Mouse (Mus musculus) CH12.LX (cell line): ENCODE measurements around the gene Lrrc8c. TPM values are rescaled to one million over a fixed set of nuclear protein-coding genes. Genes with fewer than 3 reads are reported as not detected.

Source experiments
- DNase-seq: peaks from one replicate; pipeline ENCODE4 v3.0.0-alpha.2; 2013; ENCODE audit errors: extremely low read depth
- H3K27ac ChIP-seq: 2 replicates; pipeline ENCODE4 v1.5.1; 2012; ENCODE audit warnings: low read depth, mild to moderate bottlenecking, control low read depth, moderate library complexity; ENCODE audit not compliant: insufficient read depth
- H3K27me3 ChIP-seq: replicated peaks from 2 replicates; pipeline ENCODE3; 2012; ENCODE audit warnings: inconsistent platforms
- H3K36me3 ChIP-seq, 2 experiments: replicated peaks in 1 of 2; 2 replicates each; pipeline versions ENCODE3 to v1.6.1; 2012; ENCODE audit warnings: inconsistent platforms in 1 of 2, low read length in 1 of 2, mild to moderate bottlenecking in 1 of 2, mixed read lengths in 1 of 2, moderate library complexity in 1 of 2; ENCODE audit not compliant: control insufficient read depth in 1 of 2, insufficient read depth in 1 of 2
- H3K4me1 ChIP-seq, 2 experiments: 2 replicates each; pipeline ENCODE4 v1.6.1; 2012; ENCODE audit warnings: inconsistent platforms in 1 of 2, moderate library complexity in 1 of 2; ENCODE audit not compliant: insufficient read depth in 2 of 2, control insufficient read depth in 1 of 2
- H3K4me2 ChIP-seq: 2 replicates; pipeline ENCODE4 v1.6.1; 2012; ENCODE audit warnings: low read depth, mild to moderate bottlenecking, control low read depth; ENCODE audit not compliant: poor library complexity, insufficient read depth, severe bottlenecking
- H3K4me3 ChIP-seq, 3 experiments: fragments of 150-350 bp in 1 of 3; sonication (generic) in 1 of 3; replicated peaks in 1 of 3; 2 replicates each; pipeline versions ENCODE3 to v1.5.1; 2011 to 2012; ENCODE audit warnings: low read depth in 2 of 3, low read length in 2 of 3, mild to moderate bottlenecking in 2 of 3, moderate library complexity in 2 of 3, control low read depth in 1 of 3, improper control_type of control experiment in 1 of 3, inconsistent platforms in 1 of 3, mixed read lengths in 1 of 3; ENCODE audit not compliant: poor library complexity in 1 of 3
- H3K79me2 ChIP-seq: replicated peaks from 2 replicates; pipeline ENCODE4 v1.6.1; 2012; ENCODE audit warnings: mild to moderate bottlenecking, moderate library complexity; ENCODE audit not compliant: control insufficient read depth, poor library complexity, insufficient read depth, severe bottlenecking; ENCODE audit errors: extremely low read depth
- H3K9ac ChIP-seq: 2 replicates; pipeline ENCODE4 v1.6.1; 2012; ENCODE audit warnings: low read depth, mild to moderate bottlenecking, control low read depth, moderate library complexity; ENCODE audit not compliant: insufficient read depth
- H3K9me3 ChIP-seq: replicated peaks from 2 replicates; pipeline ENCODE3; 2012; ENCODE audit warnings: low read length, inconsistent platforms, mixed read lengths
- BHLHE40 ChIP-seq: IDR thresholded peaks from 2 replicates; pipeline ENCODE4 v1.6.1; 2011; ENCODE audit warnings: mild to moderate bottlenecking, low read depth, low read length, improper control_type of control experiment
- CHD1 ChIP-seq: IDR thresholded peaks from 2 replicates; pipeline ENCODE4 v1.6.1; 2012; ENCODE audit warnings: low read depth, low read length, improper control_type of control experiment, inconsistent platforms
- CHD2 ChIP-seq: IDR thresholded peaks from 2 replicates; pipeline ENCODE4 v1.6.1; 2011; ENCODE audit warnings: low read length, improper control_type of control experiment
- CTCF ChIP-seq, 2 experiments: IDR thresholded peaks in 1 of 2; conservative IDR thresholded peaks in 1 of 2; 2 replicates each; pipeline ENCODE4 v1.5.1; 2011 to 2012; ENCODE audit warnings: low read depth in 2 of 2, low read length in 2 of 2, improper control_type of control experiment in 1 of 2, inconsistent platforms in 1 of 2, mild to moderate bottlenecking in 1 of 2, moderate library complexity in 1 of 2
- E2F4 ChIP-seq: IDR thresholded peaks from 2 replicates; pipeline ENCODE4 v1.6.1; 2011; ENCODE audit warnings: low read depth, low read length, improper control_type of control experiment; ENCODE audit not compliant: insufficient replicate concordance
- ELF1 ChIP-seq: IDR thresholded peaks from 2 replicates; pipeline ENCODE4 v1.6.1; 2014; ENCODE audit warnings: low read depth, mild to moderate bottlenecking, inconsistent platforms, low read length, improper control_type of control experiment
- EP300 ChIP-seq: IDR thresholded peaks from 2 replicates; pipeline ENCODE4 v1.6.1; 2011; ENCODE audit warnings: low read length, improper control_type of control experiment
- GABPA ChIP-seq: IDR thresholded peaks from 2 replicates; pipeline ENCODE4 v1.6.1; 2012; ENCODE audit warnings: low read depth, low read length, improper control_type of control experiment, inconsistent platforms; ENCODE audit not compliant: insufficient replicate concordance
- IRF4 ChIP-seq: IDR thresholded peaks from 2 replicates; pipeline ENCODE4 v1.6.1; 2014; ENCODE audit warnings: low read depth, mild to moderate bottlenecking, inconsistent platforms, low read length, improper control_type of control experiment
- JUND ChIP-seq: conservative IDR thresholded peaks from 2 replicates; pipeline ENCODE4 v1.6.1; 2011; ENCODE audit warnings: low read depth, low read length, improper control_type of control experiment
- KAT2A ChIP-seq: IDR thresholded peaks from 2 replicates; pipeline ENCODE4 v1.6.1; 2012; ENCODE audit warnings: low read length, improper control_type of control experiment, inconsistent platforms; ENCODE audit not compliant: insufficient replicate concordance
- NRF1 ChIP-seq: IDR thresholded peaks from 2 replicates; pipeline ENCODE4 v1.6.1; 2014; ENCODE audit warnings: low read depth, mild to moderate bottlenecking, inconsistent platforms, low read length, improper control_type of control experiment, moderate library complexity
- PAX5 ChIP-seq: IDR thresholded peaks from 2 replicates; pipeline ENCODE4 v1.6.1; 2012; ENCODE audit warnings: low read length, inconsistent platforms, mixed read lengths
- POLR2A ChIP-seq: IDR thresholded peaks from 2 replicates; pipeline ENCODE4 v1.6.1; 2011; ENCODE audit warnings: low read depth, mild to moderate bottlenecking, improper control_type of control experiment, low read length
- SIN3A ChIP-seq: IDR thresholded peaks from 2 replicates; pipeline ENCODE4 v1.6.1; 2012; ENCODE audit warnings: low read length, improper control_type of control experiment, inconsistent platforms
- TBP ChIP-seq: conservative IDR thresholded peaks from 2 replicates; pipeline ENCODE4 v1.6.1; 2011; ENCODE audit warnings: low read depth, low read length, improper control_type of control experiment
- TCF12 ChIP-seq: IDR thresholded peaks from 2 replicates; pipeline ENCODE4 v1.6.1; 2014; ENCODE audit warnings: low read depth, mild to moderate bottlenecking, inconsistent platforms, low read length, improper control_type of control experiment
- USF1 ChIP-seq: IDR thresholded peaks from 2 replicates; pipeline ENCODE4 v1.6.1; 2014; ENCODE audit warnings: low read depth, mild to moderate bottlenecking, inconsistent platforms, low read length, improper control_type of control experiment
- ZC3H11A ChIP-seq: IDR thresholded peaks from 2 replicates; pipeline ENCODE4 v1.6.1; 2012; ENCODE audit warnings: low read depth, mild to moderate bottlenecking, inconsistent platforms, low read length, improper control_type of control experiment
- ZKSCAN1 ChIP-seq: IDR thresholded peaks from 2 replicates; pipeline ENCODE4 v1.6.1; 2012; ENCODE audit warnings: low read depth, inconsistent platforms, low read length, improper control_type of control experiment, borderline replicate concordance
- dilution Hi-C: fragments of 300-500 bp; cut with MboI; formaldehyde crosslinking; loops from 2 replicates; pipeline ENCODE4 v1.14.3; 2020; ENCODE audit warnings: low sequenced_read_pairs; ENCODE audit not compliant: extremely low pct_unique_long_range_greater_than_20kb, extremely low pct_ligation_motif_present
- in situ Hi-C: fragments of 300-500 bp; cut with MboI; formaldehyde crosslinking; loops from 3 replicates; pipeline ENCODE4 v1.14.3; 2019; ENCODE audit warnings: low sequenced_read_pairs, low pct_ligation_motif_present, low pct_unique_long_range_greater_than_20kb, mixed read lengths
- polyA plus RNA-seq: library from polyadenylated mRNA; unstranded; fragments of >175 nt; gene quantifications from 2 replicates; pipeline ENCODE4 v1.2.1, GENCODE M21; 2012; ENCODE audit warnings: low read depth; ENCODE audit not compliant: insufficient read length
- total RNA-seq, 2 experiments: library from RNA; depleted of rRNA; stranded (reverse); fragments of 300-350 nt in 1 of 2; fragments of >200 nt in 1 of 2; gene quantifications; 2 replicates each; pipeline ENCODE4 v1.2.3; 2012 to 2014

Gene Lrrc8c
- total and polyA plus RNA-seq, 3 experiments = 3.3 to 10.3 (median 5.9) TPM

DNA sequence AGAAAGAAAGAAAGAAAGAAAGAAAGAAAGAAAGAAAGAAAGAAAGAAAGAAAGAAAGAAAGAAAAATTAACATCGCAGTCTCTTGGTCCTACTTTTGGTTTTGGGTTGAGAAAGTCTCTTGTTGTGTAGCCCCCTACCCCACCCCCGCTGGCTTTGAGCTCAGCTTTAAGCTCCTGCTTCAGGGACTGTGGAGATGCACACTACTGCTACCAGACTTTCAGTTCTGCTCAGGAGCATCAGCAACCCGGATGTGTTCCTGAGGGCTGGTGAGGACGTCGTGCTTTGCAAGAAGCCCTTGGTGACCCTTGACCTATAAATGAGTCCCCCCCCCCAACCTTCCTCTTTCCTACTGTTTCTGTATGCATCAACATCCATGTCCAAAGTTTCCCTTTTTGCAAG lies 97.3 kb downstream of the Lrrc8c start:
- Histone ChIP-seq H3K4me3 (no peak overlapping the region), H3K9me3 (no peaks in the 10 kb centered on the region), H3K27me3 (no peaks in the 10 kb centered on the region), H3K4me1 (peaks cover 10 to 49% of the 10 kb centered on the region in 2 experiments), H3K79me2 (no peaks in the 10 kb centered on the region), H3K27ac (no peak overlapping the region), H3K36me3 (no peaks in the 10 kb centered on the region), H3K9ac (no peak overlapping the region), H3K4me2 (peak overlapping the region; percentile 83; the same call in 1 of the 2 replicates)
- in situ Hi-C loops = no loop called here
- dilution Hi-C loops = no loop called here
- peak; percentile 63 for DNase-seq
- peak; percentile 45; the same call in 1 of the 2 replicates for TF ChIP-seq ELF1
- TF ChIP-seq EP300 = peak; percentile 52
- peak; percentile 72 for TF ChIP-seq IRF4
- TF ChIP-seq CHD2 = 0 out of 2 replicates have a peak, but pooled peaks have one; percentile 52
- no peak for TF ChIP-seq ZKSCAN1
- 0 out of 2 replicates have a peak, but pooled peaks have one; percentile 16 for TF ChIP-seq SIN3A
- no peak for TF ChIP-seq CHD1
- no peak for TF ChIP-seq PAX5
- no peak for TF ChIP-seq KAT2A
- TF ChIP-seq BHLHE40 = 0 out of 2 replicates have a peak, but pooled peaks have one; percentile 23

DNA sequence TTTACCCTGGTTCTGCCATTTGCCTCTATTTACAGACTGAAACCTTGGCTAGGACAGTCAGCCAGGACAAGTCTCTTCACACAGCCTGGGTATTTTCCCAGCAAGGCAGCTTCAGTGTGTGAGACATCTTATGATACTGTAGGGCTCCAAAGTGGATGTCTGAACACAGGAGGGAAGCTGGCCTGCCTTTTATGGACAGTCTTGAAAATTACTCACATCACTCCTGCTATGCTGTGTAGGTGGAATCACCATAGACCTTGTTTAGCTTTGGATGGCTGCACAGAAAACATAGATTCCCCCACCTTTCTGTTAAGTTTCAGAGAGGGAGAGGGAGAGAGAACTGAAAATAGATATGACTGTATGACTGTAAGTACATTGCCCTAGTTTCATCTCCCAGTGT lies 99.3 kb downstream of the Lrrc8c start:
- in situ Hi-C loops = no loop called here
- peaks cover 25 to 67% of the 10 kb centered on the region in 2 experiments for H3K4me1 ChIP-seq
- no peak overlapping the region for H3K4me3 ChIP-seq
- H3K9ac ChIP-seq = no peak overlapping the region
- H3K79me2 ChIP-seq = no peaks in the 10 kb centered on the region
- no peaks in the 10 kb centered on the region for H3K36me3 ChIP-seq
- dilution Hi-C loops = no loop called here
- H3K4me2 ChIP-seq = no peak overlapping the region
- no peaks in the 10 kb centered on the region for H3K9me3 ChIP-seq
- no peak overlapping the region for H3K27ac ChIP-seq
- H3K27me3 ChIP-seq = no peaks in the 10 kb centered on the region
- TF ChIP-seq ZC3H11A (no peak), CHD1 (no peak), BHLHE40 (no peak), TBP (no peak), SIN3A (no peak), JUND (no peak), E2F4 (no peak), USF1 (no peak), CTCF (conservative IDR thresholded peaks at IDR 0.05 in 1 of 2, IDR thresholded peaks at IDR 0.05 in 1 of 2; ENCODE audit: low read depth in 2 of 2, low read length in 2 of 2) (no peak), GABPA (no peak), TCF12 (no peak), POLR2A (no peak), KAT2A (no peak), NRF1 (no peak)
- TF ChIP-seq, all 38 proteins: peak for 0
- no peak for DNase-seq
